Mouse (Mus musculus) embryo, embryonic 10.5 days (tissue): Measurements from ENCODE around the gene Acaa1a.
"Not testable (repeated sequence)": the region's sequence is repeated elsewhere in the genome, so short reads cannot be mapped to it uniquely, and the experiment has no call there.

Source experiments
- DNase-seq: peaks from one replicate; pipeline ENCODE4 v3.0.0-alpha.2; 2015; ENCODE audit warnings: low spot score

The Acaa1a gene

DNA sequence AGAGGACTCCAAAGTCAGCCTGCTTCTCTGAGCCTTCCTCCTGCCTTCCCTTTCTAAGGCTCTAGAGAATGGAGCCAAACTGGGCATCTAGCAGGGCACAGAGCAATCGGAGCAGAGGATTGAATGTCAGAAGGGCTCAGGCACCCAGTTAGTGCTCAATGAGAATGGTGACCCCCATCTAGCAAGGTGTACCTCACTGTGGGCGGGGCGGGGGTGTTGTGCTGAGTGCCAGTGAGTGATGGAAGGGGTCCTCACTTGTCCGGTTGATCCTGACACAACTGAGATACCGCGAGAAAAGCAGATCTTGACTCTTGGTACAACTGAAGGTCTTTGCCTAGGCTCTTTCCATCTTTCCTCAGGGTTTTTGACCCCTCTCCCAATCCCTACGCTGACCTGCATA is 370 bp upstream of the Acaa1a start:
- DNase-seq: no peak

- no peak for DNase-seq
Measured at GRCm38 (mm10) chr9:119340212-119340580, 720 bp downstream of the Acaa1a start.

- DNase-seq: peak; percentile 99
Measured at GRCm38 (mm10) chr9:119340909-119341816, 1.7 kb downstream of the Acaa1a start, which contains the start of gene Myd88. Gene Myd88 (minus strand): TSS chr9:119341411.

GRCm38 (mm10) chr9:119342728-119343127 is 3.3 kb downstream of the Acaa1a start:
- DNase-seq: no peak

DNA sequence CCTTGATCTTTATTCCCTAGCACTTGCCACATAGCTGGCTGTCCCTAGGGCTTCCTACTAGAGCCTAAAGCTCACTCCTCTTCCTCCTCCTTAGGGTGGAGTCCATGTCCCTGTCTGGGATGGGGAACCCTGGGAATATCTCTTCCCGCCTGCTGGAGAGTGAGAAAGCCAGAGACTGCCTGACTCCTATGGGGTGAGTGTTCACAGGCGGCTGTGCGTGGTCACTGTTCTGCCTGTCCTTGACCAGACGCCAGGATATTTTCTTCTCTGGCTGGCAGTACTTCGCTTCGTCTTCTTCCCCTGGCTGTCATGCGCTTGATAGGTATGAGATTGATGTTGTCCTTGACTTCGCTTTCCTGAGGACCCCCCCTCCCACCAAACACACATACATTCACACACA is 6.9 kb downstream of the Acaa1a start:
- no peak for DNase-seq

DNA sequence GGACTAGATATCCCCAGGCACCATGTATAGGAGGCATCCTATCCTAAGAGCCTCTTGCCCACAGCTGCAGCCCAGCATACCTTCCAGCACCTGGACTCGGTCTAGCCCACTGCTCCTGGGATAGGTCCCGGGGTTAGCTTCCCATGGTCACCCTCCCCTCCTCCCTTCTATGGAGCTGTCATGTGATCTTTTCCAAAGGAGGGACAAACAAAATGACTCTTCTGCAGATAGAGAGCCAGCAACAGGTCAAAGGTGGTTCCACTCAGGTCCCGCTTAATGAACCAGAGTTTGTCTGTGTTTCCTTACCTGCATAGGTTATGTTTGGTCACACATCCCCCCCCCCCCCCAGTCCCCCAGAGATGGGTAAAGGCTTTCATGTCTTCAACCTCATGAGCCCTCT is 11.1 kb downstream of the Acaa1a start:
- no peak for DNase-seq

DNA sequence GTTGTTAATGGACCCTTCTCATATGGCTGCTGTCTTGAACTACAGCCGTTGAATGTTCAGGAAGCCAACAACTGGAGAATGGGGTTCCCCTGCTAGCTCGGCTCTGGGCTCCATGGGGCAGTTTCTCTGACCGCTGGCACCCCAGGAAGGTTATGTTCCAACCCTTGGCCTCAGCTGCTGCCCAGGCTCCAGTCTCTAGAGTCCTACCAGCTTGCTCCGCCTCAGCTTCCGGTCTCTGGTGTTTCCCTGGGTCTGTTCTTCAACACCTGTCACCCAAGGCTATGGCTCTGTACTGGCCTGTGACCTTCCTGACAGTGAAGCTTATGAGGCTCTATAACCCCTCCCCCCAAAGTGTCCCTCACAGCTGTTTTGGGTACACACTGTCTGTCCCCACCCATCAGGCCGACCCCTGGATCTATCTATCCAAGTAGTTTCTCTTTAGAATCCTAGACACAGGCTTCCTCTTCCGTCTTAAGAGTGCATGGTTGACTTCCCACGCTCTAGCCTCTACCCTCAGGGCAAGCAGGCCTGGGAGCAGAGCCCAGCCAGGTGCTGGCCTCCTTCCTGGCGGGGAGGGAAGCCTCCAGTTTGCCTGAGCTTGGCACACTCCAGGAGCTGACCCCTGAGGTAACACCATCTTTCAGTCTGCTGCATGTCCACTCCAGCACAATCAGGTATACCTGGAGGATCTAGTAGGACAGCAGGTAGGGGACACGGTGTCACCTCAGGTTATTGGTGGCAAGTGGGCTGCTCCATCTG is 11.7 kb downstream of the Acaa1a start:
- DNase-seq: no peak

DNA sequence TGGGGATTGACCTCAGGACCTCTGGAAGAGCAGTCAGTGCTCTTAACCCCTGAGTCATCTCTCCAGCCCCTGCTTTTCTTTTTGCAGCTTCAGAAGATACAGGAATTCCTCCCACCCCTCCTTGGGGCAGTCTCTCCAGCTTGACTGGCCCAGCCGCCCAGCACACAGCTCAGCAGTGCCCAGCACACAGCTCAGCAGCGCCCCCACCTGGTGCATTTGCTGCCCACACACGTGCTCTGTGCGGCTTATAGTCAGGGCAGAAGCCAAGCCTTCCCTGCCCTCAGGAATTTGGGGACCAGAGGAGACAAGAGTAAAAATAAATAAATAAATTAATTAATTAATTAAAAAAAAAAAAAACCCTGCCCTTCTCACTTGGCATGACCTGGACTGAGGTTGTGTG is 12.6 kb downstream of the Acaa1a start:
- peak; percentile 81 for DNase-seq

GRCm38 (mm10) chr9:119353926-119354325 is 14.4 kb downstream of the Acaa1a start:
- DNase-seq: no peak

DNA sequence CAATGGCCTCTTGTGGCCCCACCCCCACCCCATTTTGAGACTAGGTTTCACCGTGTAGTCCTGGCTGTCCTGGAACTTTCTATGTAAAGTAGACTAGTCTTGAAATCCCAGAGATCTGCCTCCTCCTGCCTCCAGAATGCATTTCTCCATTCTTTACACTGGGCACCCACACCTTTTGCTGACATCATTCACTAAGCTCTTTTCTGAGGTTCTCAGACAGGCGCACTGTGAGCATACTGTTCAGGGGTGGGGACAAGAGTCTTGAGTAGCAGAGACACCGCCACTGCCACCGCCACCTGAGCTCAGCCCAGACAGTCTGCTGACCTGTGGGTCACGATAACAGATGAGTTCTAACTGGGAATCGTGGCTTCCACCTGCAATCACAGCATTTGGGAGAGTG is 16.5 kb downstream of the Acaa1a start:
- no peak for DNase-seq

GRCm38 (mm10) chr9:119357331-119358057 is 18.0 kb downstream of the Acaa1a start, which contains the start of gene Xylb:
Gene Xylb (plus strand): TSS chr9:119357381.
- peak; percentile 91 for DNase-seq

DNA sequence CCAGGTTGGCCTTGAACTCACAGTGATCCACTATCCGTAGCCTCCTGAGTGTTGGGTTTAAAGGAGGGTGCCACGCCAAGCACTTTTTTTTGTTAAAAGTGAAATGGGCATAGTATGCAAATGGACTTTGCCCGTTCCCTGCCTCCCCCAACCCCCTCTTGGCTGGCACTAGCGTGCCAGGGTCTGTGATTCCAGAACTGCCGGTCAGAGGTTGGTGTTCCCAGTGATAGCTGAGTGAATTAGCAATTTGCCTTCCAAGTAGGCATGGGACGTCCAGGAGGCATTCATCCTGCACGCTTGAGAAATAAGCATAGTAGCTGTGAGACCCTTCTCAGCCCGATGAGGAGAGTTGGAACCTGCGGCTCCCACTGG is 18.6 kb downstream of the Acaa1a start:
- no peak for DNase-seq

DNA sequence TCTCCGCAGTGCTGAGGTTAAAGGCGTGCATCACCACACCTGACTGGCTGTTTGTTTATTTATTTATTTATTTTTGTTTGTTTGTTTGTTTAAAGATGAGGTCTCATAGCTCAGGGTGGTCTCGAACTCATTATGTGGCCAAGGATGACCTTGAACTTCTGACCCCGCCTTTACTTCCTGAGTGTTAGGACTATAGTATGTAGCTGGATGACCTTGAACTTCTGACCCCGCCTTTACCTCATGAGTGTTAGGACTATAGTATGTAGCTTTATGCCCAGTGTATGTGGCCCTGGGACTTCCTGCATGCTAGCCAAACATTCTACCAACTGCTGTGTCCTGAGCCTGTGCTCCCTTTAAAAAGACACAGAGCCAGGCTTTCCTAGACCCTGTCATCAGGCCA is 21.9 kb downstream of the Acaa1a start:
- DNase-seq: no peak

GRCm38 (mm10) chr9:119363229-119363628 is 23.8 kb downstream of the Acaa1a start:
- no peak for DNase-seq

DNA sequence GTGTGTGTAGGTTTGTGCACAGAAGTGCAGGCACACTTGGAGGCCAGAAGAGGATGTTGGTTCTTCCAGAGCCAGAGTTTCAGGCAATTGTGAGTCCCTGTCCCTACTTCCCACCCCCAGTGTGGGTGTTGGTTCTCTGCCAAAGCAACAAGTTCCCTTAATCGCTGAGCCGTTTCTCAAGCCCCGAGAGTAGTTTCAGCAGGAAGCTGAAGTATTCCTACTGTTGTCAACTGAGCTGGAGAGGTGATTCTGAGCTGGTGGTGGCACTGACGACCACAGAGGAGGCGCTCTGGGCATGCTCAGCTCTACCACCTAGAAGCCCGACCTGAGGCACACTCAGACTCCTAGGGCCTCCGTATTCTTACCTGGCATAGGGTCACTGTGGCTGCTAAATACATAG is 25.8 kb downstream of the Acaa1a start, which contains the start of gene Slc22a14:
TSS of gene Slc22a14 (minus strand) at position 270 of the 400 bp plus-strand sequence.
- no peak for DNase-seq

- DNase-seq: no peak
Measured at GRCm38 (mm10) chr9:119368367-119368766, 28.9 kb downstream of the Acaa1a start.

GRCm38 (mm10) chr9:119370770-119371169 is 31.3 kb downstream of the Acaa1a start:
- DNase-seq: not testable (repeated sequence)

DNA sequence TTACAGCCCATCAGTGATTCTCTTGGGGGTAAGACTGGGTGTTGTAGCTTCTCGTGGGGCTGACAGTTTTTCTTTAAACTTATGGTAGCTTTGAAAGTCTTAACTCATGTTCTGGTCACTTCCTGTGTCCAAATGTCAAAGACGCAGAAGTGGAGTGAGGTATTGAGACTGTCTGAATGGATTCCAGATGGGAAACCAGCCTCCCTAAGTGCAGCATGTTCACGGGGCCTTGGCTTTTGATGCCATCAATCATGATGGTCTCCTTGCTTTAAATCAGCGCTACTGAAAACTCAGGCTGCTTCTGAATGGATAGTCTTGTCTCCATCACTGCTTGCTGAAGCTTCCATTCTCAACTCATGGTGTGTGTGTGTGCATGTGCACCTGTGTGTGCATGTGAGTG is 31.8 kb downstream of the Acaa1a start:
- peak; percentile 49 for DNase-seq

DNA sequence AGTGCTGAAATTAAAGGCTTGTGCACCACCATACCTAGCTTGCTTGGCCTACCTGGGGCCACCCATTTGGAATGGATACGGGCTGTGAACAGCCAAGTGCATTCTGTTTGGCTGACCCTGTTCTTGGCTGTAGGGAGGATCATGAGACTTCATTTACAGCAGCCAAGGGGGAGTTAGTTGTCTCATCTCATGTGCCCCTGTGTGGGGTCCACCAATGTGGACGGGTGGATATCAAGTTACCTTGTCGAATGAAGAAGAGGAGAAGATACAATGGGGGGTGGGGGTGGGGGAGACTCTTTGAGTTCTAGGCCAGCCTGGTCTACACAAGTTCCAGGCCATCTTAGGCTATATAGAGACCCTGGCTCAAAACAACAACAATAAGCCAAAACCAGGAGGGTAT is 35.5 kb downstream of the Acaa1a start:
- DNase-seq: no peak

DNA sequence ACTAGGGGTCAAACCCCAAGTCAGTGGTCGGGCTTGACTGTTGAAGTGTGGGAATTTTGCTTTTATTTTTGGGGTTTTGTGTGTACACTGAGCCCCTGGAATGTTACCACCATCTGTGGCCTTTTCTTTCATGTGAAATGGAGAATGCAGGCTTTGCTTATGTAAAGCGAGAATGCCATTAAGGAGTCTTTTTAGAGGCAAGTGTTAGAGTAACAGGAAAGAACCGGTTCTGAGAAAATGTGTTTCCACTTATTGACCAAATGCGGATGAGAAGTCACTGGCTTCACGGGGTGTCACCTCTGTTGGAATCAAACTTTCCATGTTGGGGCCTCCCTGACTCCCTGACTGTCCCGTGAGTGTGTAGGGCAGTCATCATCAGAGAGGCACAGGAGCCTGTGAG is 36.1 kb downstream of the Acaa1a start:
- DNase-seq: peak; percentile 30

GRCm38 (mm10) chr9:119378231-119378630 is 38.8 kb downstream of the Acaa1a start:
- DNase-seq: no peak

GRCm38 (mm10) chr9:119382603-119383002 is 43.1 kb downstream of the Acaa1a start:
- no peak for DNase-seq
